Mouse (Mus musculus) erythroblast, embryonic 14.5 days (primary cell): ENCODE results near the gene C2cd5.

Experiments
- GATA1 ChIP-seq: IDR thresholded peaks from 2 replicates; pipeline ENCODE4 v1.6.1; 2012; ENCODE audit warnings: low read length, inconsistent platforms, mixed read lengths
- TAL1 ChIP-seq: IDR thresholded peaks from 3 replicates; pipeline ENCODE4 v1.6.1; 2012; ENCODE audit warnings: low read length, inconsistent platforms, mixed read lengths

DNA sequence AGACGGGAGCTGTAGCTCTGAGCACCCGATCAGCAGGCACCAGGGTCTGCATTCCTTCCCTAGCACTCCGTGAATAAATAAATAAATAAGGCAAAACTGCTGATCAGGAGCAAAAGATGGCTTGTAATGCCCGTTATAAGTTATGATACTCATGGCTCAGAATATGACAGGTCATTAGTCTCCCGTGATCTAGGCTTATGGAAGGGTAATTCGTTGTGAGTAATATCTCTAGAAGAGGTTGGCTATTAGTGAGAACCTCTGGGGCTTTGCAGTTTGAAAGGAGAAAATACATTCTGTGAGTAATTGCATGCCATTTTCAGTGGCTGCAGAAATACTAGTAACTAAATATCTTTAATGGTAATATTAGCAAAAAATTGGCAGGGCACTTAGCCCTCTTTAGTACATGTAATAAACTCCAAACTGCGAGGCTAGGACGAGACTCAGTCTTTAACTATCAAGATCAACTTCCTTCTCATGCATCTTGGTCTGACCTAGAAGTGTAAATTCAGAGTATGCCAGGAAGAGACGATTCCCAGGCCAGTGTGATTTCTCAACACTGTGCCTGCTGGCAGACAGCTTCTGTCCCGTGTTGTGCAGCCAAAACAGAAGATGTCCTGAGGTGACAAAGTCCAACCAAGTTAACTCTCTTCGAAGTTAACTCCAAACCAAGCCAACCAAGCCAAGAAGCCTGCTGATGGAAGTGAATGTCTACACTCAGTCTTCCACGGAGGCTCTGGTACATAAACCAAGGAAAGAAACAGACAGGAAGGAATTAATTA is 101.5 kb downstream of the C2cd5 start:
- no peak for TF ChIP-seq GATA1
- TF ChIP-seq TAL1, result no peak
